Mouse (Mus musculus): Measurements from ENCODE around the gene Gnb2.

The Gnb2 gene

GRCm38 (mm10) chr5:137540991-137541390, 7.7 kb upstream of the Gnb2 start:
- DNase-seq (ENCODE audit: low spot score in 2 of 2), result no peak

GRCm38 (mm10) chr5:137539291-137539801, 6.0 kb upstream of the Gnb2 start:
- DNase-seq (ENCODE audit: low spot score in 2 of 2), result peak in 1 of 2 experiments; percentile 80

- no peak for DNase-seq (ENCODE audit: low spot score in 2 of 2)
These were observed 4.2 kb upstream of the Gnb2 start for GRCm38 (mm10) chr5:137537461-137537860.

- DNase-seq (ENCODE audit: low spot score in 2 of 2), result no peak
These were observed 2.0 kb upstream of the Gnb2 start for GRCm38 (mm10) chr5:137535318-137535717.

GRCm38 (mm10) chr5:137534762-137535161, 1.5 kb upstream of the Gnb2 start:
- no peak for DNase-seq (ENCODE audit: low spot score in 2 of 2)

GRCm38 (mm10) chr5:137532808-137533116, 548 bp downstream of the Gnb2 start:
- DNase-seq (ENCODE audit: low spot score in 2 of 2), result no peak

- DNase-seq (ENCODE audit: low spot score in 2 of 2), result peak in 1 of 2 experiments; percentile 50
These were observed 1.0 kb downstream of the Gnb2 start for GRCm38 (mm10) chr5:137532131-137532807.

GRCm38 (mm10) chr5:137531414-137532130, 1.7 kb downstream of the Gnb2 start:
- peak; percentile 76 to 80 for DNase-seq (ENCODE audit: low spot score in 2 of 2)

GRCm38 (mm10) chr5:137530588-137531413, 2.5 kb downstream of the Gnb2 start:
- peak; percentile 93 to 96 for DNase-seq (ENCODE audit: low spot score in 2 of 2)

GRCm38 (mm10) chr5:137530075-137530474, 3.2 kb downstream of the Gnb2 start:
- DNase-seq (ENCODE audit: low spot score in 2 of 2), result no peak

GRCm38 (mm10) chr5:137529221-137529995, 3.9 kb downstream of the Gnb2 start:
- peak in 1 of 2 experiments; percentile 58 for DNase-seq (ENCODE audit: low spot score in 2 of 2)

GRCm38 (mm10) chr5:137528247-137528968, 4.9 kb downstream of the Gnb2 start:
- no peak for DNase-seq (ENCODE audit: low spot score in 2 of 2)

GRCm38 (mm10) chr5:137527413-137527812, 5.9 kb downstream of the Gnb2 start:
- DNase-seq (ENCODE audit: low spot score in 2 of 2), result peak in 1 of 2 experiments; percentile 27

GRCm38 (mm10) chr5:137526192-137526936, 6.9 kb downstream of the Gnb2 start:
- peak; percentile 59 to 72 for DNase-seq (ENCODE audit: low spot score in 2 of 2)

GRCm38 (mm10) chr5:137525511-137525910, 7.8 kb downstream of the Gnb2 start:
- peak in 1 of 2 experiments; percentile 25 for DNase-seq (ENCODE audit: low spot score in 2 of 2)

GRCm38 (mm10) chr5:137524671-137525070, 8.6 kb downstream of the Gnb2 start:
- DNase-seq (ENCODE audit: low spot score in 2 of 2), result peak in 1 of 2 experiments; percentile 27

- DNase-seq (ENCODE audit: low spot score in 2 of 2), result peak in 1 of 2 experiments; percentile 40
These were observed 9.1 kb downstream of the Gnb2 start for GRCm38 (mm10) chr5:137524251-137524515.

- peak in 1 of 2 experiments; percentile 25 for DNase-seq (ENCODE audit: low spot score in 2 of 2)
These were observed 9.7 kb downstream of the Gnb2 start for GRCm38 (mm10) chr5:137523396-137524250.

GRCm38 (mm10) chr5:137522711-137523110, 10.6 kb downstream of the Gnb2 start:
- DNase-seq (ENCODE audit: low spot score in 2 of 2), result peak in 1 of 2 experiments; percentile 26

Data from right cerebral cortex, postnatal 10 days (tissue).